ENCODE assay signal across 15 mouse cellular contexts in the genomic region with DNA sequence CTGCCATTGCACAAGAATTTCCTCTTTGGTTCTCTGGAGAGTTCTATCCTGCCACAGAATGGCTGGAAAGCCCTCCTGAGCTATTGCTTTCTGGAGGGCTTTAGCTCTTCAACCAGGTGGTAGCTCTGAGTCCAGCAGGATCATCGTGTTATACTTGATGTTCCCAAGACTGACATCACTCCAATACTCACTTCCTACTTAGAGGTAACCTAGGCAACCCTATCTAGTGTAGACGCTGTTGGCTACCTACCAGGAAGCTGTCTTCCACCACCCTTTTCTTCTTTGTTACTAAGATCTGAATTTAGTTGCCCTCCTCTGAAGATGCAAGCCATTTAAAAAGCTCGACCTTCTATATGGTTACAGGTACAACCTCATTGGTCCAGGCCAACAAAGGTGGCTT.
"Had no signal": no experiment of that assay in that cellular context is flagged by ENCODE, and none has a peak within 500 bp of the region (broad histone marks: within the 10 kb centered on the region; RNA-seq: fewer than 3 reads in every experiment).

No protein-coding gene starts in this region.

- H3K4me1 ChIP-seq: liver, embryonic 13.5 days; midbrain, embryonic 15.5 days; neural tube, embryonic 13.5 days; stomach, embryonic 15.5 days had no signal

- DNase-seq: kidney, adult 2 months; kidney, postnatal 25 days; layer of hippocampus, adult 9-11 months; liver, embryonic 13.5 days; lung, adult 2 months; lung, postnatal 14 days; lung, postnatal 4 days; thymus, adult 18-20 months had no signal

- H3K9me3 ChIP-seq: liver, embryonic 13.5 days; midbrain, embryonic 12.5 days; midbrain, embryonic 15.5 days; neural tube, embryonic 13.5 days; stomach, embryonic 15.5 days had no signal

- H3K27me3 ChIP-seq: liver, embryonic 13.5 days; midbrain, embryonic 12.5 days; midbrain, embryonic 15.5 days; neural tube, embryonic 13.5 days; stomach, embryonic 15.5 days had no signal

- H3K36me3 ChIP-seq: liver, embryonic 13.5 days; midbrain, embryonic 12.5 days; midbrain, embryonic 15.5 days; neural tube, embryonic 13.5 days; stomach, embryonic 15.5 days had no signal

- H3K4me3 ChIP-seq: layer of hippocampus, adult 2 months; liver, embryonic 13.5 days; midbrain, embryonic 12.5 days; midbrain, embryonic 15.5 days; neural tube, embryonic 13.5 days; stomach, embryonic 15.5 days had no signal

- H3K27ac ChIP-seq: kidney, postnatal 0 days; layer of hippocampus, adult 2 months; liver, embryonic 13.5 days; midbrain, embryonic 12.5 days; midbrain, embryonic 15.5 days; neural tube, embryonic 13.5 days; stomach, embryonic 15.5 days had no signal

- H3K9ac ChIP-seq: liver, embryonic 13.5 days; midbrain, embryonic 12.5 days; midbrain, embryonic 15.5 days; neural tube, embryonic 13.5 days; stomach, embryonic 15.5 days had no signal

- H3K4me2 ChIP-seq: liver, embryonic 13.5 days; midbrain, embryonic 12.5 days; midbrain, embryonic 15.5 days; neural tube, embryonic 13.5 days; stomach, embryonic 15.5 days had no signal

- ATAC-seq: intestine, embryonic 16.5 days; midbrain, embryonic 15.5 days had no signal
